Mouse (Mus musculus) MEL (cell line): ENCODE measurements at regions not wholly inside any gene's neighbourhood (a gene's known extent, or its start where the extent isn't known, plus 50 kb on each side); places are given as distances from the start of the nearest gene placed in this dataset.

Experiments used
- DNase-seq: peaks from one replicate; pipeline ENCODE4 v3.0.0; 2011; ENCODE audit warnings: low read depth, low spot score
- H3K27ac ChIP-seq: 2 replicates; pipeline ENCODE4 v1.5.1; 2012; ENCODE audit warnings: low read depth, mild to moderate bottlenecking, control low read depth, low read length, moderate library complexity; ENCODE audit not compliant: control insufficient read depth
- H3K27me3 ChIP-seq, 2 experiments: fragments of 150-350 bp in 1 of 2; sonication (generic) in 1 of 2; 2 replicates each; pipeline ENCODE4 v1.6.1; 2012; ENCODE audit warnings: low read length in 2 of 2, mild to moderate bottlenecking in 2 of 2, improper control_type of control experiment in 1 of 2, moderate library complexity in 1 of 2; ENCODE audit not compliant: insufficient read depth in 2 of 2, control insufficient read depth in 1 of 2
- H3K36me3 ChIP-seq, 2 experiments: 2 replicates each; pipeline ENCODE4 v1.6.1; 2012 to 2014; ENCODE audit warnings: low read length in 2 of 2, improper control_type of control experiment in 1 of 2, inconsistent platforms in 1 of 2, mild to moderate bottlenecking in 1 of 2; ENCODE audit not compliant: insufficient read depth in 2 of 2, control insufficient read depth in 1 of 2
- H3K4me1 ChIP-seq, 2 experiments: fragments of 150-350 bp in 1 of 2; sonication (generic) in 1 of 2; 2 replicates each; pipeline ENCODE4 v1.6.1; 2012; ENCODE audit warnings: low read length in 2 of 2, improper control_type of control experiment in 1 of 2, mild to moderate bottlenecking in 1 of 2; ENCODE audit not compliant: insufficient read depth in 2 of 2, control insufficient read depth in 1 of 2
- H3K4me3 ChIP-seq, 2 experiments: fragments of 150-350 bp in 1 of 2; sonication (generic) in 1 of 2; 2 replicates each; pipeline ENCODE4 v1.5.1; 2012; ENCODE audit warnings: low read depth in 2 of 2, low read length in 2 of 2, mild to moderate bottlenecking in 2 of 2, moderate library complexity in 2 of 2, control low read depth in 1 of 2, improper control_type of control experiment in 1 of 2; ENCODE audit not compliant: control insufficient read depth in 1 of 2, insufficient read depth in 1 of 2
- H3K79me2 ChIP-seq: 2 replicates; pipeline ENCODE4 v1.6.1; 2012; ENCODE audit warnings: mild to moderate bottlenecking, low read length, moderate library complexity; ENCODE audit not compliant: control insufficient read depth, poor library complexity, insufficient read depth
- H3K9ac ChIP-seq: 2 replicates; pipeline ENCODE4 v1.6.1; 2012; ENCODE audit warnings: low read depth, mild to moderate bottlenecking, control low read depth, low read length, moderate library complexity; ENCODE audit not compliant: control insufficient read depth, poor library complexity, severe bottlenecking
- H3K9me3 ChIP-seq: fragments of 150-350 bp; sonication (generic); replicated peaks from 2 replicates; pipeline ENCODE4 v1.6.1; 2012; ENCODE audit warnings: mild to moderate bottlenecking, low read length, improper control_type of control experiment, moderate library complexity; ENCODE audit not compliant: insufficient read depth
- BHLHE40 ChIP-seq: IDR thresholded peaks from 2 replicates; pipeline ENCODE4 v1.6.1; 2012; ENCODE audit warnings: low read depth, mild to moderate bottlenecking, inconsistent platforms, low read length, improper control_type of control experiment, borderline replicate concordance
- CTCF ChIP-seq, 3 experiments: IDR thresholded peaks in 2 of 3; conservative IDR thresholded peaks in 1 of 3; 2 replicates each; pipeline ENCODE4 v1.5.1; 2011 to 2012; ENCODE audit warnings: low read length in 3 of 3, low read depth in 2 of 3, mild to moderate bottlenecking in 2 of 3, improper control_type of control experiment in 1 of 3, inconsistent platforms in 1 of 3, mixed read lengths in 1 of 3, moderate library complexity in 1 of 3; ENCODE audit not compliant: control insufficient read depth in 1 of 3, insufficient read depth in 1 of 3, poor library complexity in 1 of 3, severe bottlenecking in 1 of 3
- EP300 ChIP-seq, 2 experiments: IDR thresholded peaks; 2 replicates each; pipeline ENCODE4 v1.6.1; 2011; ENCODE audit warnings: improper control_type of control experiment in 2 of 2, low read length in 2 of 2, low read depth in 1 of 2, mild to moderate bottlenecking in 1 of 2
- ETS1 ChIP-seq: IDR thresholded peaks from 2 replicates; pipeline ENCODE4 v1.6.1; 2012; ENCODE audit warnings: low read depth, mild to moderate bottlenecking, inconsistent platforms, low read length, improper control_type of control experiment, moderate library complexity
- HCFC1 ChIP-seq: IDR thresholded peaks from 2 replicates; pipeline ENCODE4 v1.6.1; 2012; ENCODE audit warnings: low read depth, mild to moderate bottlenecking, inconsistent platforms, low read length, improper control_type of control experiment, moderate library complexity
- JUND ChIP-seq: IDR thresholded peaks from 2 replicates; pipeline ENCODE4 v1.6.1; 2011; ENCODE audit warnings: low read depth, mild to moderate bottlenecking, improper control_type of control experiment, low read length
- MAFK ChIP-seq: IDR thresholded peaks from 2 replicates; pipeline ENCODE4 v1.6.1; 2011; ENCODE audit warnings: low read depth, mild to moderate bottlenecking, low read length, improper control_type of control experiment, borderline replicate concordance
- MAZ ChIP-seq: IDR thresholded peaks from 2 replicates; pipeline ENCODE4 v1.6.1; 2012; ENCODE audit warnings: low read depth, mild to moderate bottlenecking, inconsistent platforms, low read length, improper control_type of control experiment
- MYB ChIP-seq: IDR thresholded peaks from 2 replicates; pipeline ENCODE4 v1.6.1; 2011; ENCODE audit warnings: mild to moderate bottlenecking, low read depth, low read length, improper control_type of control experiment
- POLR2AphosphoS2 ChIP-seq: IDR thresholded peaks from 2 replicates; pipeline ENCODE4 v1.6.1; 2011; ENCODE audit warnings: low read length, improper control_type of control experiment
- POLR2AphosphoS5 ChIP-seq: IDR thresholded peaks from 2 replicates; pipeline ENCODE4 v1.6.1; 2012; ENCODE audit warnings: low read depth, borderline replicate concordance, mild to moderate bottlenecking, inconsistent platforms, low read length, moderate library complexity, mixed read lengths
- SIN3A ChIP-seq: IDR thresholded peaks from 2 replicates; pipeline ENCODE4 v1.6.1; 2012; ENCODE audit warnings: low read length, improper control_type of control experiment, inconsistent platforms
- SMC3 ChIP-seq: IDR thresholded peaks from 2 replicates; pipeline ENCODE4 v1.6.1; 2011; ENCODE audit warnings: low read depth, low read length, improper control_type of control experiment
- TAL1 ChIP-seq: IDR thresholded peaks from 2 replicates; pipeline ENCODE4 v1.6.1; 2012; ENCODE audit warnings: mild to moderate bottlenecking, inconsistent platforms, low read length, moderate library complexity, mixed read lengths
- TBP ChIP-seq: IDR thresholded peaks from 2 replicates; pipeline ENCODE4 v1.8.0; 2011; ENCODE audit warnings: low read depth, low read length, improper control_type of control experiment
- TCF12 ChIP-seq: IDR thresholded peaks from 2 replicates; pipeline ENCODE4 v1.6.1; 2014; ENCODE audit warnings: low read depth, mild to moderate bottlenecking, inconsistent platforms, low read length, improper control_type of control experiment, moderate library complexity
- UBTF ChIP-seq: IDR thresholded peaks from 2 replicates; pipeline ENCODE4 v1.6.1; 2012; ENCODE audit warnings: low read depth, mild to moderate bottlenecking, inconsistent platforms, low read length, improper control_type of control experiment, moderate library complexity, borderline replicate concordance; ENCODE audit not compliant: insufficient read depth
- USF2 ChIP-seq, 2 experiments: IDR thresholded peaks; 2 replicates each; pipeline ENCODE4 v1.6.1; 2011 to 2012; ENCODE audit warnings: improper control_type of control experiment in 2 of 2, low read length in 2 of 2, borderline replicate concordance in 1 of 2, inconsistent platforms in 1 of 2, low read depth in 1 of 2, mild to moderate bottlenecking in 1 of 2; ENCODE audit not compliant: insufficient read depth in 1 of 2
- ZNF384 ChIP-seq: IDR thresholded peaks from 2 replicates; pipeline ENCODE4 v1.6.1; 2012; ENCODE audit warnings: low read depth, mild to moderate bottlenecking, inconsistent platforms, low read length, improper control_type of control experiment

- Histone ChIP-seq H3K27ac (no peak overlapping the region), H3K4me1 (no peaks in the 10 kb centered on the region)
- DNase-seq: no peak
- TF ChIP-seq UBTF: no peak
- TF ChIP-seq ETS1: no peak
- no peak for TF ChIP-seq JUND
- no peak for TF ChIP-seq SIN3A
- TF ChIP-seq POLR2AphosphoS5: no peak
- no peak for TF ChIP-seq BHLHE40
- TF ChIP-seq EP300 (IDR thresholded peaks at IDR 0.05; ENCODE audit: low read depth in 1 of 2, low read length in 2 of 2): no peak
- no peak for TF ChIP-seq ZNF384
- TF ChIP-seq MAFK: no peak
- TF ChIP-seq, all 39 proteins: peak for 0
- Histone ChIP-seq H3K9ac (no peak overlapping the region), H3K4me3 (no peak overlapping the region), H3K9me3 (no peaks in the 10 kb centered on the region), H3K36me3 (no peaks in the 10 kb centered on the region), H3K79me2 (no peaks in the 10 kb centered on the region), H3K27me3 (no peaks in the 10 kb centered on the region)
Observed at GRCm38 (mm10) chr11:55926366-55926765, 114.4 kb downstream of the Nmur2 start.

- Histone ChIP-seq H3K4me3 (no peak overlapping the region), H3K27ac (no peak overlapping the region), H3K9ac (no peak overlapping the region)
- TF ChIP-seq CTCF (IDR thresholded peaks at IDR 0.05 in 2 of 3, conservative IDR thresholded peaks at IDR 0.05 in 1 of 3; ENCODE audit: control insufficient read depth in 1 of 3, insufficient read depth in 1 of 3, low read depth in 2 of 3, low read length in 3 of 3, poor library complexity in 1 of 3, severe bottlenecking in 1 of 3): no peak
- no peak for TF ChIP-seq UBTF
- no peak for TF ChIP-seq ZNF384
- TF ChIP-seq TAL1: no peak
- no peak for TF ChIP-seq POLR2AphosphoS2
- TF ChIP-seq BHLHE40: no peak
- no peak for TF ChIP-seq MYB
- TF ChIP-seq USF2 (IDR thresholded peaks at IDR 0.05; ENCODE audit: borderline replicate concordance in 1 of 2, insufficient read depth in 1 of 2, low read depth in 1 of 2, low read length in 2 of 2): no peak
- TF ChIP-seq TCF12: no peak
- no peak for TF ChIP-seq TBP
- no peak for TF ChIP-seq HCFC1
- no peak for TF ChIP-seq SMC3
- no peak for TF ChIP-seq MAZ
- TF ChIP-seq, all 39 proteins: peak for 0
- Histone ChIP-seq H3K4me1 (no peaks in the 10 kb centered on the region), H3K79me2 (no peaks in the 10 kb centered on the region), H3K36me3 (no peaks in the 10 kb centered on the region), H3K27me3 (no peaks in the 10 kb centered on the region), H3K9me3 (no peaks in the 10 kb centered on the region)
- no peak for DNase-seq
Observed at GRCm38 (mm10) chr11:55919066-55919465, 121.7 kb downstream of the Nmur2 start.
